8 mouse cellular contexts compared by ENCODE assay signal in the genomic region with DNA sequence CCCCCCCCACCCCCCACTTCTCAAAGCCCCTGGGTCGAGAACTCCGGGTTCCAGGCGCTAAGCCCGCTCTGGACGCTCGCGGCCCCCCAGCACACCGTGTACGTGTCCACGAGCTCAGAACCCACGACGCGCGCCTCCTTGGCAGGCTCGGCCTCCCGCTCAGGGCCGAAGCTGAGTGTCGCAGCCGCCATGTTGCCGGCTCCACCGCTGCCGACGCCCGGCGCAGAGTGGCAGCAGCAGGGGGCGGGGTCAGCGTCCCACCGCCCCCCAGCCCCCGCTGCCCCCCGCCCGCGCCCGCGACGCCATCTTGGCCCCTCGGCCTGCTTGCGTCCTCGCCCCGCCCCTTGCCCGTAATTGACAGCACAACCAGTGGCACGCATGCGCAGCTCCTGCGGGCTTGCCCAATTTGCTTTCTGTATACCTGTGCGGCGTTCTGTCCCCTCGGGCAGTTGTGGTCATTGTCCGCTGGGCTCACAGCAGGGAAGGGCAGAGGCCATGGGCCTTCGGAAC. TPM values are rescaled to one million over a fixed set of nuclear protein-coding genes. Genes with fewer than 3 reads are reported as not detected.
DNase-seq lines count a peak whose midpoint lies in the region; ATAC-seq lines count a peak whose summit lies in the region.

No protein-coding gene starts in this region.

- peak; percentile 96 for DNase-seq in adrenal gland, adult 2 months
- peak; percentile 99 for DNase-seq in embryo, embryonic 11 days
- peak; percentile 91 to 96 for DNase-seq in gastrocnemius, postnatal 36 days
- DNase-seq in left cerebral cortex, postnatal 14 days (ENCODE audit: low spot score in 2 of 2) = peak; percentile 94 to 96
- peak; percentile 96 for DNase-seq in right cerebral cortex, postnatal 14 days
- peak; percentile 97 for DNase-seq in urinary bladder, postnatal 25 days (ENCODE audit: low spot score)

- no peaks in the 10 kb centered on the region for H3K27me3 ChIP-seq in intestine, embryonic 15.5 days (replicated peaks)

- peak overlapping the region; percentile 88 for H3K4me2 ChIP-seq in intestine, embryonic 15.5 days (replicated peaks)

- peak; percentile 81 for ATAC-seq in intestine, embryonic 15.5 days
- peak; percentile 51 for ATAC-seq in megakaryocyte-erythroid progenitor cell, adult 5-6 weeks (replicated peaks; ENCODE audit: low FRiP score, low TSS enrichment, poor library complexity, severe bottlenecking)

- H3K9me3 ChIP-seq in intestine, embryonic 15.5 days = no peaks in the 10 kb centered on the region

- peak overlapping the region; percentile 95 for H3K9ac ChIP-seq in intestine, embryonic 15.5 days

- H3K36me3 ChIP-seq in intestine, embryonic 15.5 days = peaks cover 22% of the 10 kb centered on the region; the same call in 1 of the 2 replicates

- peaks cover 12% of the 10 kb centered on the region for H3K4me1 ChIP-seq in intestine, embryonic 15.5 days (replicated peaks)

- peak overlapping the region; percentile 92 for H3K27ac ChIP-seq in intestine, embryonic 15.5 days

- peak overlapping the region; percentile 77 for H3K4me3 ChIP-seq in intestine, embryonic 15.5 days (replicated peaks)

- WGBS in intestine, embryonic 15.5 days = under 1% methylated on average over 48 of the region's 48 CpGs

- intact Hi-C loops in gastrocnemius, postnatal 36 days (cut with DNase I) = no loop called here
- intact Hi-C loops in left cerebral cortex, postnatal 14 days (cut with DNase I) = loop anchor here (5.0 kb wide), 1 partner anchor 46 kb away; a partner anchor contains a TSS

RNA-seq across cellular contexts. Expression of a gene that starts 1.6 kb away (rescaled TPM):
- total RNA-seq in adrenal gland, adult 2 months (2021) = 1 to 10 TPM; 1.3 to 1.7 TPM
- 0.36 TPM in 1 of 2 replicates, not detected in the other for polyA plus RNA-seq in adrenal gland, adult 2 months (2012; rRNA removed)
- total RNA-seq in gastrocnemius, postnatal 36 days (2021) = 100 to 1,000 TPM; 121 to 774 TPM
- polyA plus RNA-seq in intestine, embryonic 15.5 days (2015; fragmentation: Nextera tagmentation; extraction: Ambion mirVana) = 3.3 and 6.4 TPM in 2 replicates
- 10 to 100 TPM; 25.5 to 36.3 TPM for total RNA-seq in left cerebral cortex, postnatal 14 days (2021)
- 1.8 TPM in 1 of 2 replicates, not detected in the other for total RNA-seq in megakaryocyte-erythroid progenitor cell, adult 5-6 weeks (2014; fragmentation: Nextera tagmentation)
- not detected in 2 replicates for total RNA-seq in megakaryocyte-erythroid progenitor cell, adult 5-6 weeks (2017)

RNA-seq across cellular contexts. Expression of a gene that starts 10.2 kb away (rescaled TPM):
- total RNA-seq in adrenal gland, adult 2 months (2021) = 100 to 1,000 TPM; 249 to 309 TPM
- 412 and 462 TPM in 2 replicates for polyA plus RNA-seq in adrenal gland, adult 2 months (2012; rRNA removed)
- total RNA-seq in gastrocnemius, postnatal 36 days (2021) = 10 to 100 TPM; 54.4 to 63.2 TPM
- 280 and 297 TPM in 2 replicates for polyA plus RNA-seq in intestine, embryonic 15.5 days (2015; fragmentation: Nextera tagmentation; extraction: Ambion mirVana)
- 100 to 1,000 TPM; 393 to 408 TPM for total RNA-seq in left cerebral cortex, postnatal 14 days (2021)
- 144 and 164 TPM in 2 replicates for total RNA-seq in megakaryocyte-erythroid progenitor cell, adult 5-6 weeks (2014; fragmentation: Nextera tagmentation)
- 67.7 and 77.9 TPM in 2 replicates for total RNA-seq in megakaryocyte-erythroid progenitor cell, adult 5-6 weeks (2017)

RNA-seq across cellular contexts. Expression of a gene that starts 11.1 kb away (rescaled TPM):
- 10 to 100 TPM in 1 of 2 experiments, 1 to 10 TPM in 1; 5.2 to 11.2 TPM for total RNA-seq in adrenal gland, adult 2 months (2021)
- 8.7 and 10.9 TPM in 2 replicates for polyA plus RNA-seq in adrenal gland, adult 2 months (2012; rRNA removed)
- 1 to 10 TPM; 6.0 to 8.1 TPM for total RNA-seq in gastrocnemius, postnatal 36 days (2021)
- polyA plus RNA-seq in intestine, embryonic 15.5 days (2015; fragmentation: Nextera tagmentation; extraction: Ambion mirVana) = 0.91 and 0.96 TPM in 2 replicates
- 1 to 10 TPM; 4.8 to 5.8 TPM for total RNA-seq in left cerebral cortex, postnatal 14 days (2021)
- not detected in 2 replicates for total RNA-seq in megakaryocyte-erythroid progenitor cell, adult 5-6 weeks (2014; fragmentation: Nextera tagmentation)
- not detected in 2 replicates for total RNA-seq in megakaryocyte-erythroid progenitor cell, adult 5-6 weeks (2017)

RNA-seq across cellular contexts. Expression of a gene that starts 38.1 kb away (rescaled TPM):
- 10 to 100 TPM; 55.8 to 67.6 TPM for total RNA-seq in adrenal gland, adult 2 months (2021)
- polyA plus RNA-seq in adrenal gland, adult 2 months (2012; rRNA removed) = 80.5 and 82.1 TPM in 2 replicates
- 10 to 100 TPM; 15.6 to 17.7 TPM for total RNA-seq in gastrocnemius, postnatal 36 days (2021)
- polyA plus RNA-seq in intestine, embryonic 15.5 days (2015; fragmentation: Nextera tagmentation; extraction: Ambion mirVana) = 32.3 and 32.5 TPM in 2 replicates
- 10 to 100 TPM; 26.8 to 31.4 TPM for total RNA-seq in left cerebral cortex, postnatal 14 days (2021)
- 0.20 and 0.37 TPM in 2 replicates for total RNA-seq in megakaryocyte-erythroid progenitor cell, adult 5-6 weeks (2014; fragmentation: Nextera tagmentation)
- total RNA-seq in megakaryocyte-erythroid progenitor cell, adult 5-6 weeks (2017) = not detected in 2 replicates

RNA-seq across cellular contexts. Expression of a gene that starts 44.6 kb away (rescaled TPM):
- total RNA-seq in adrenal gland, adult 2 months (2021) = 1 to 10 TPM; 6.1 to 7.3 TPM
- polyA plus RNA-seq in adrenal gland, adult 2 months (2012; rRNA removed) = 4.6 and 4.8 TPM in 2 replicates
- 1 to 10 TPM; 6.8 to 8.6 TPM for total RNA-seq in gastrocnemius, postnatal 36 days (2021)
- 10.6 and 11.9 TPM in 2 replicates for polyA plus RNA-seq in intestine, embryonic 15.5 days (2015; fragmentation: Nextera tagmentation; extraction: Ambion mirVana)
- 1 to 10 TPM; 3.5 to 4.2 TPM for total RNA-seq in left cerebral cortex, postnatal 14 days (2021)
- 10.2 and 23.0 TPM in 2 replicates for total RNA-seq in megakaryocyte-erythroid progenitor cell, adult 5-6 weeks (2014; fragmentation: Nextera tagmentation)
- 9.8 and 15.7 TPM in 2 replicates for total RNA-seq in megakaryocyte-erythroid progenitor cell, adult 5-6 weeks (2017)

Comparison
In these comparisons a context has a peak if more than half of its experiments do, and no peak if none do; other contexts are left out.
1. Peak in every context shown above with its lines: DNase-seq, ATAC-seq, H3K4me3 ChIP-seq and H3K27ac ChIP-seq.
2. RNA of a gene that starts 1.6 kb away (total RNA-seq): 121 to 774 TPM in gastrocnemius, postnatal 36 days and 25.5 to 36.3 TPM in left cerebral cortex, postnatal 14 days; 1.8 TPM in megakaryocyte-erythroid progenitor cell, adult 5-6 weeks and 1.3 to 1.7 TPM in adrenal gland, adult 2 months; every median in the first group is over 4 times any median in the second.
3. RNA of a gene that starts 11.1 kb away (total RNA-seq): 5.2 to 11.2 TPM in adrenal gland, adult 2 months, 6.0 to 8.1 TPM in gastrocnemius, postnatal 36 days and 4.8 to 5.8 TPM in left cerebral cortex, postnatal 14 days; not detected in megakaryocyte-erythroid progenitor cell, adult 5-6 weeks; every median in the first group is over 4 times any median in the second.